ENCODE assay signal across 8 mouse cellular contexts in genomic region chr11:103920665-103921064, GRCm38 (mm10). TPM values are rescaled to one million over a fixed set of nuclear protein-coding genes. Genes with fewer than 3 reads are reported as not detected.
A peak's percentile ranks its signal among the peaks of the same experiment; 100 is the strongest.
DNase-seq lines count a peak whose midpoint lies in the region; ATAC-seq lines count a peak whose summit lies in the region.

No protein-coding gene starts in this region.

- peak; percentile 56 for DNase-seq in neural tube, embryonic 10.5 days (ENCODE audit: extremely low spot score, low spot score)
- peak; percentile 15 for DNase-seq in c-Kit-positive CD71-positive TER-119-negative erythroid progenitor cells, embryonic 14.5 days (ENCODE audit: low read depth)
- peak; percentile 39 to 80 for DNase-seq in kidney, postnatal 36 days
- peak; percentile 56 for DNase-seq in ovary, postnatal 36 days (ENCODE audit: low spot score)
- no peak for DNase-seq in layer of hippocampus, postnatal 14 days (ENCODE audit: low spot score in 2 of 2)
- no peak for DNase-seq in cerebellum, postnatal 4 days (ENCODE audit: low spot score in 2 of 2)

- no peaks in the 10 kb centered on the region for H3K9me3 ChIP-seq in neural tube, embryonic 15.5 days (replicated peaks)
- H3K9me3 ChIP-seq in intestine, embryonic 16.5 days (ENCODE audit: control insufficient read depth, low read length), result no peaks in the 10 kb centered on the region

- no peak for ATAC-seq in neural tube, embryonic 15.5 days (ENCODE audit: low FRiP score)
- no peak for ATAC-seq in intestine, embryonic 16.5 days

- no peaks in the 10 kb centered on the region for H3K27me3 ChIP-seq in neural tube, embryonic 15.5 days (replicated peaks)
- no peaks in the 10 kb centered on the region for H3K27me3 ChIP-seq in intestine, embryonic 16.5 days (replicated peaks; ENCODE audit: control insufficient read depth, insufficient read depth, low read length)

- peaks cover 23% of the 10 kb centered on the region for H3K36me3 ChIP-seq in neural tube, embryonic 15.5 days
- H3K36me3 ChIP-seq in intestine, embryonic 16.5 days (ENCODE audit: control insufficient read depth, insufficient read depth, low read length), result no peaks in the 10 kb centered on the region

- no peak overlapping the region for H3K27ac ChIP-seq in neural tube, embryonic 15.5 days (replicated peaks)
- no peak overlapping the region for H3K27ac ChIP-seq in intestine, embryonic 16.5 days (ENCODE audit: low read length)

- no peak overlapping the region for H3K4me2 ChIP-seq in neural tube, embryonic 15.5 days
- no peak overlapping the region for H3K4me2 ChIP-seq in intestine, embryonic 16.5 days (ENCODE audit: low read depth, low read length)

- 73% methylated on average over 5 of the region's 5 CpGs for WGBS in neural tube, embryonic 15.5 days
- WGBS in intestine, embryonic 16.5 days, result 62% methylated on average over 5 of the region's 5 CpGs

- H3K9ac ChIP-seq in neural tube, embryonic 15.5 days (replicated peaks), result no peak overlapping the region
- no peak overlapping the region for H3K9ac ChIP-seq in intestine, embryonic 16.5 days (ENCODE audit: low read depth, low read length)

- H3K4me1 ChIP-seq in neural tube, embryonic 15.5 days, result no peaks in the 10 kb centered on the region
- H3K4me1 ChIP-seq in intestine, embryonic 16.5 days (ENCODE audit: control insufficient read depth, insufficient read depth, low read length), result no peaks in the 10 kb centered on the region

- no peak overlapping the region for H3K4me3 ChIP-seq in neural tube, embryonic 15.5 days (replicated peaks)
- H3K4me3 ChIP-seq in intestine, embryonic 16.5 days (ENCODE audit: low read length), result no peak overlapping the region

RNA-seq across cellular contexts. Expression of gene Nsf, which starts 33.2 kb away (rescaled TPM):
- polyA plus RNA-seq in neural tube, embryonic 15.5 days (2015; fragmentation: Nextera tagmentation; extraction: Ambion mirVana), result 231 and 244 TPM in 2 replicates
- polyA plus RNA-seq in intestine, embryonic 16.5 days (2015; fragmentation: Nextera tagmentation; extraction: Ambion mirVana), result 44.4 and 45.8 TPM in 2 replicates
- total RNA-seq in layer of hippocampus, postnatal 14 days (2021), result 1,000 to 10,000 TPM in 1 of 2 experiments, 100 to 1,000 TPM in 1; 994 to 1,064 TPM

RNA-seq across cellular contexts. Expression of gene Arf2, which starts 45.9 kb away (rescaled TPM):
- 147 and 171 TPM in 2 replicates for polyA plus RNA-seq in neural tube, embryonic 15.5 days (2015; fragmentation: Nextera tagmentation; extraction: Ambion mirVana)
- 39.7 and 41.5 TPM in 2 replicates for polyA plus RNA-seq in intestine, embryonic 16.5 days (2015; fragmentation: Nextera tagmentation; extraction: Ambion mirVana)
- 10 to 100 TPM; 55.8 to 56.2 TPM for total RNA-seq in layer of hippocampus, postnatal 14 days (2021)

Comparison
In these comparisons a context has a peak if more than half of its experiments do, and no peak if none do; other contexts are left out.
1. DNase-seq: peak in neural tube, embryonic 10.5 days (single experiment), c-Kit-positive CD71-positive TER-119-negative erythroid progenitor cells, embryonic 14.5 days (single experiment), kidney, postnatal 36 days (2 of 2) and ovary, postnatal 36 days (single experiment); none in layer of hippocampus, postnatal 14 days (0 of 2) and cerebellum, postnatal 4 days (0 of 2).